In the genomic region with DNA sequence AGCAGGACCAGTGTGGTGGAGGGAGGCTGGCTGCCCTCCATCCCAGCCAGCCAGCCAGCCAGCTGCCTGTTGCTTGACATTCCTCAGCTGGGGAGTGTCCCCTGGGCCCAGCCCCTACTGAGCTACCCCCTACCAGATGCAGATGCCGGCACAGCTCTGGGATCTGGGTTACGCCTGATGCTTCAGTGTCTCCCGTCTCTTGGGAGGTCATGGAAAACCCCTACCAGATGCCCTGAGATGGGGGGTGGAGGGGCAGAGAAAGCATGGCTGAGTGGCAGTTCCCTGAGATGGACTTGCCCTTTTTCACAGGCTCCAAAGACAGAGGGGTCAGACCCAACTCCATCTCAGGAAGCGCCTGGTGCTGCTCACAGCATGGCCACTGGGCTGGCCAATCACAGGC, we compare ENCODE assay signal across 8 mouse cellular contexts. TPM values are rescaled to one million over a fixed set of nuclear protein-coding genes. Genes with fewer than 3 reads are reported as not detected.
A peak's percentile ranks its signal among the peaks of the same experiment; 100 is the strongest.
DNase-seq lines count a peak whose midpoint lies in the region; ATAC-seq and TF ChIP-seq lines count a peak whose summit lies in the region.

No protein-coding gene starts in this region.

- no peak overlapping the region for H3K4me3 ChIP-seq in lung, embryonic 15.5 days
- H3K4me3 ChIP-seq in embryonic fibroblast, embryonic 13.5 days (ENCODE audit: insufficient read depth, low read length), result no peak overlapping the region
- no peak overlapping the region for H3K4me3 ChIP-seq in limb, embryonic 15.5 days

- H3K9me3 ChIP-seq in lung, embryonic 15.5 days, result no peaks in the 10 kb centered on the region
- no peaks in the 10 kb centered on the region for H3K9me3 ChIP-seq in limb, embryonic 15.5 days

- no peak for DNase-seq in lung, postnatal 25 days (ENCODE audit: low spot score)
- DNase-seq in retina, embryonic 14.5 days (ENCODE audit: low spot score), result peak; percentile 22
- DNase-seq in natural killer cell, adult 2 months (ENCODE audit: low spot score in 2 of 2), result no peak
- no peak for DNase-seq in kidney, adult 8-10 months
- DNase-seq in layer of hippocampus, postnatal 25 days (ENCODE audit: extremely low spot score in 1 of 2, low spot score in 1 of 2), result no peak

- H3K4me2 ChIP-seq in lung, embryonic 15.5 days, result peak overlapping the region; percentile 22; the same call in 1 of the 2 replicates
- no peak overlapping the region for H3K4me2 ChIP-seq in limb, embryonic 15.5 days

- peak; percentile 68; the same call in 1 of the 2 replicates for ATAC-seq in lung, embryonic 15.5 days (ENCODE audit: borderline replicate concordance, extremely low read depth, low FRiP score, low TSS enrichment)
- no peak for ATAC-seq in limb, embryonic 15.5 days (ENCODE audit: insufficient number of reproducible peaks, low FRiP score, low TSS enrichment, low read depth)

- H3K27ac ChIP-seq in lung, embryonic 15.5 days, result peak overlapping the region; percentile 80
- H3K27ac ChIP-seq in embryonic fibroblast, embryonic 13.5 days (ENCODE audit: insufficient read depth, low read length), result peak overlapping the region; percentile 35
- H3K27ac ChIP-seq in limb, embryonic 15.5 days, result peak overlapping the region; percentile 62

- no peak overlapping the region for H3K9ac ChIP-seq in lung, embryonic 15.5 days
- H3K9ac ChIP-seq in limb, embryonic 15.5 days, result no peak overlapping the region

- TF ChIP-seq POLR2A in embryonic fibroblast, embryonic 13.5 days (IDR thresholded peaks at IDR 0.05; ENCODE audit: low read depth, low read length), result no peak

- H3K27me3 ChIP-seq in lung, embryonic 15.5 days, result peaks cover 11% of the 10 kb centered on the region; the same call in 1 of the 2 replicates
- H3K27me3 ChIP-seq in limb, embryonic 15.5 days, result no peaks in the 10 kb centered on the region

- H3K4me1 ChIP-seq in lung, embryonic 15.5 days, result peaks cover 97% of the 10 kb centered on the region
- H3K4me1 ChIP-seq in embryonic fibroblast, embryonic 13.5 days (ENCODE audit: control insufficient read depth, insufficient read depth, low read length), result peaks cover 22% of the 10 kb centered on the region
- H3K4me1 ChIP-seq in limb, embryonic 15.5 days, result peaks cover 94% of the 10 kb centered on the region

- no peak for TF ChIP-seq CTCF in embryonic fibroblast, embryonic 13.5 days (IDR thresholded peaks at IDR 0.05; ENCODE audit: borderline replicate concordance, insufficient read depth, low read length)

- H3K36me3 ChIP-seq in lung, embryonic 15.5 days, result no peaks in the 10 kb centered on the region
- no peaks in the 10 kb centered on the region for H3K36me3 ChIP-seq in limb, embryonic 15.5 days

- 47% methylated on average over 4 of the region's 4 CpGs for WGBS in lung, embryonic 15.5 days
- 36% methylated on average over 4 of the region's 4 CpGs for WGBS in limb, embryonic 15.5 days

RNA-seq across cellular contexts. Expression of gene Kif21b, which starts 5.4 kb away (rescaled TPM):
- 3.5 and 4.1 TPM in 2 replicates for polyA plus RNA-seq in lung, embryonic 15.5 days (2015; fragmentation: Nextera tagmentation; extraction: Ambion mirVana)
- polyA plus RNA-seq in embryonic fibroblast, embryonic 13.5 days (2011; ENCODE audit: insufficient read length, low read depth, missing spikeins), result 14.1 and 19.4 TPM in 2 replicates
- 2.1 and 2.6 TPM in 2 replicates for polyA plus RNA-seq in limb, embryonic 15.5 days (2015; fragmentation: Nextera tagmentation; extraction: Ambion mirVana)
- 10 to 100 TPM; 35.0 to 54.8 TPM for total RNA-seq in layer of hippocampus, postnatal 25 days (2021)
